In the genomic region with DNA sequence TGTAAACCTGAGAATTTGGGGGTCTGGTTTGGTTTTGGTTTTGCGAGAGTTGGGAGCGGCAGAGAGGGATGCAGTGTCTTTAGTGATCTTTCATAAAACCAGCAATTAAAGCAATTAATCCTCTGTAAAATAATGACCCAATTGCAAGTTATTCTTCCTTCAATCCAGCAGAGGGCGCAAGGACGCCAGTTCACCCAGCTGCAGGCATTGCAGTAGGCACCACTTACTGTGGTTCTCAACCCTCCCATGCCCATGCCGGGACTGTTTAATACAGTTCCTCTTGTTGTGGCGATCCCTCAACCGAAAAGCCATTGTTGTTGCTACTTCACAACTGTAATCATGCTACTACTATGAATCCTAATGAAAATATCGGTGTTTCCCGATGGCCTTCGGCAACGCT, we compare ENCODE assay signal across 8 mouse cellular contexts.
DNase-seq lines count a peak whose midpoint lies in the region; ATAC-seq lines count a peak whose summit lies in the region.

No protein-coding gene starts in this region.

- DNase-seq in 3134 (ENCODE audit: extremely low read depth, insufficient read length, low spot score), result peak; percentile 16
- peak; percentile 49 for DNase-seq in B cell, adult 2 months
- DNase-seq in adrenal gland, postnatal 36 days, result peak; percentile 61 to 70
- peak; percentile 24 for DNase-seq in embryo, embryonic 9.5 days (ENCODE audit: extremely low spot score)
- DNase-seq in liver, embryonic 13.5 days, result peak; percentile 13

- ATAC-seq in hindbrain, embryonic 13.5 days (ENCODE audit: low FRiP score), result peak; percentile 72
- ATAC-seq in liver, embryonic 13.5 days (ENCODE audit: low read depth), result no peak
- ATAC-seq in neural tube, embryonic 12.5 days (ENCODE audit: low FRiP score, low read depth), result peak; percentile 82
- ATAC-seq in erythroblast, adult 5-6 weeks (replicated peaks; ENCODE audit: low FRiP score, poor library complexity, severe bottlenecking), result no peak

- H3K4me3 ChIP-seq in hindbrain, embryonic 13.5 days, result no peak overlapping the region
- no peak overlapping the region for H3K4me3 ChIP-seq in liver, embryonic 13.5 days (replicated peaks)
- no peak overlapping the region for H3K4me3 ChIP-seq in neural tube, embryonic 12.5 days

- no peak overlapping the region for H3K9ac ChIP-seq in hindbrain, embryonic 13.5 days
- H3K9ac ChIP-seq in liver, embryonic 13.5 days, result no peak overlapping the region
- H3K9ac ChIP-seq in neural tube, embryonic 12.5 days, result no peak overlapping the region

- no peak overlapping the region for H3K4me2 ChIP-seq in hindbrain, embryonic 13.5 days
- no peak overlapping the region for H3K4me2 ChIP-seq in liver, embryonic 13.5 days
- no peak overlapping the region for H3K4me2 ChIP-seq in neural tube, embryonic 12.5 days (replicated peaks)

- H3K4me1 ChIP-seq in hindbrain, embryonic 13.5 days (replicated peaks), result peaks cover 13% of the 10 kb centered on the region; the same call in 1 of the 2 replicates
- peaks cover 3% of the 10 kb centered on the region; the same call in 1 of the 2 replicates for H3K4me1 ChIP-seq in liver, embryonic 13.5 days (replicated peaks)
- no peaks in the 10 kb centered on the region for H3K4me1 ChIP-seq in neural tube, embryonic 12.5 days

- no peak overlapping the region for H3K27ac ChIP-seq in hindbrain, embryonic 13.5 days
- H3K27ac ChIP-seq in liver, embryonic 13.5 days, result no peak overlapping the region
- no peak overlapping the region for H3K27ac ChIP-seq in neural tube, embryonic 12.5 days

- no peaks in the 10 kb centered on the region for H3K9me3 ChIP-seq in hindbrain, embryonic 13.5 days
- no peaks in the 10 kb centered on the region for H3K9me3 ChIP-seq in liver, embryonic 13.5 days (replicated peaks)
- no peaks in the 10 kb centered on the region for H3K9me3 ChIP-seq in neural tube, embryonic 12.5 days

- H3K36me3 ChIP-seq in hindbrain, embryonic 13.5 days, result peaks cover 28% of the 10 kb centered on the region
- no peaks in the 10 kb centered on the region for H3K36me3 ChIP-seq in liver, embryonic 13.5 days
- H3K36me3 ChIP-seq in neural tube, embryonic 12.5 days, result peaks cover 22% of the 10 kb centered on the region

- H3K27me3 ChIP-seq in hindbrain, embryonic 13.5 days, result no peaks in the 10 kb centered on the region
- no peaks in the 10 kb centered on the region for H3K27me3 ChIP-seq in liver, embryonic 13.5 days
- H3K27me3 ChIP-seq in neural tube, embryonic 12.5 days (replicated peaks), result no peaks in the 10 kb centered on the region

- WGBS in hindbrain, embryonic 13.5 days, result 48% methylated on average over 11 of the region's 11 CpGs
- WGBS in liver, embryonic 13.5 days (ENCODE audit: insufficient replicate concordance), result 46% methylated on average over 11 of the region's 11 CpGs
- WGBS in neural tube, embryonic 12.5 days, result 43% methylated on average over 11 of the region's 11 CpGs

Comparison
In these comparisons a context has a peak if more than half of its experiments do, and no peak if none do; other contexts are left out.
1. DNase-seq: peak in every context shown above with its lines; median percentile 66 in adrenal gland, postnatal 36 days; 49 in B cell, adult 2 months; 24 in embryo, embryonic 9.5 days; 16 in 3134; 13 in liver, embryonic 13.5 days.
2. ATAC-seq: peak in hindbrain, embryonic 13.5 days (single experiment) and neural tube, embryonic 12.5 days (single experiment); none in liver, embryonic 13.5 days (single experiment) and erythroblast, adult 5-6 weeks (single experiment).